Mouse (Mus musculus) cerebral cortex, adult 2 months (tissue): ENCODE results near the gene Plekhg5.

Source experiments
- WGBS: fragments of 180-500 bp; shearing (Covaris S2); methylation state at CpG from one replicate; pipeline ENCODE4 v1.1.7; 2018; 5-methylcytosine and 5-hydroxymethylcytosine counted together

Gene Plekhg5

DNA sequence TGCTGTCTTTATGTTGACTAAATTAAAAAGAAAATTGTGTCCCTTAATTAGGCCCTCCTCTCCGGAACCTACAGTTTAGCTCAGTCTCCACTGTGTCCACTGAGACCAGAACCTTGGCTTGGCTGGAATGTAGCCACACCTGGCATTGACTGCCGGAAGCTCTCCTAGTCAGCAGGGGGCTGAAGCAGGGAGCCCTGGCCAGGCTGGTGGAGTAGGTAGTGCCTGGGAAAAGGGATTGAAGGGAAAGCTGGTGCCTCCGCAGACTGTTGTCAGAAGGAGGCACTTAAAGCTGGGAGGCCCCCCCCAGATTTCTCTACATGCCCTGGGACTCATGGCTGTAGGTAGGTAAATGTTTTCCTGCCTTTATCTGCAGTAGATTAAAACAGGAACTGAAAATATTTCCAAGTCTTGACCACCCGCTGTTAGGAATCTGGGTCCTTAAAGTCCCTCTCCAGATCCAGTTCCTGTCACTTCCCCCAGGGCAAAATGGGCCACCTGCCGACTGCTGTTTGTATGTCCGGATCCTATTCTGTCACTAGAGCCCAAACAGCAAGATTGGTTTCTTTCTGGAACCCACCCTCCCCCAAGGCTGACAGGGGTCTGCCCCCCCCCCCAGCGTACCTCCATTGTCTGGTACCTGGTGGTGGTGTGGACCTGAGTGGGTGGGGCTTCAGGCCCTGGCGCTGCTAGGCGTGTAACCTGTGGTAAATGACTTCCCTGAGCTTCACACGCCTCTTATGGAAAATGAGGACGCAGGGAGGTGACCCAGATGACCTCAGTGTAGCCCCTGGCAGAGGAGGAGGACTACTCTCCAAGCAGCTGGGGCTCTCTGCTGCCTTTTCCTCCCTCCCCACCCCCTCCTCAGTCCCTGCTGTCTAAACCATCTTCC, 25.9 kb downstream of the Plekhg5 start:
- 46% methylated on average over 11 of the region's 11 CpGs for WGBS

DNA sequence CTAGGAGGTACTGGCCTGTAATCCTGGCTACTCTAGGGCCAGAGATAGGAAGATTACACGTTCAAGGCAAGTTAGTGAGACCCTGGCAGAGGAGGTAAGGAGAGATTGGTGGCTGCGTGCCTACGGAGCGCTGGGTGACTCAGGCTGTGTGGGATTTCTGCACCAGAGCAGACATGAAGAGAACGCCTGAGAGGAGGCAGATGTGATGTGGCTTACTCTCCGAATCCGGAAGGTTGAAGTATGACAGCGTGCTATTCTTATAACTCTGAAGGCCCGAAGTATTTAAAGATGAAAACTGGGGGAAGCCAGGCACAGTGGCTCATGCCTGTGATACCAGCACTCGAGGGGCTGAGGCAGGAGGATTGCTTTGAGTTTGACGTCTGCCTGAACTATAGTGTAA, 28.2 kb downstream of the Plekhg5 start:
- 33% methylated on average over 11 of the region's 11 CpGs for WGBS

DNA sequence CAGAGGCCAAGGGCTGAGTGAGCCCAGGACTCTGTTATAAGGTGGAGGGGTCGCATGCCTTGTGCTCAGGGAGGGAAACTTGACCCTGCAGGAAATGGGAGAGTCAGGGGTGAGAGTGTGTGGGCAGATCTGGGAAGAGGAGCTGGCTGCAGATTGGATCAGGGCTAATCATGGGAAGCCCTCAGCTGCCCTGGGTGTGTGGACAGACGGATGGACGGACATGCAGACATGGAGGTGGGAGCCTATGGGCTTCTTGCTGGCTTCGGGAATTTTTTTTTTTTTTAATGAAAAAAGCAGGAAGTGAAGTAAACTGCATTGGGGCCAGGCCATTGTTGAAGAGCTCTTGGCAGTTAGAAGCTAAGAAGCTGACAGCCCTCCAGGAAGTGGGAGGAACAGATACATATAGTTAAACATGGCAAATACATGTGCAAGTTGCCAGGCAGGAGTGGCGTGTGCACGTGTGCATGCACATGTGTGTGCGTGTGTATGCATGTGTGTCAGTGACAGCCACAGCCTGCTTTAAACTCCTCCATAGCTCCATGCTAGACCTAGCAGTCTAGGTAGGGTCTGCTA, 28.9 kb downstream of the Plekhg5 start:
- WGBS, result 42% methylated on average over 7 of the region's 7 CpGs

DNA sequence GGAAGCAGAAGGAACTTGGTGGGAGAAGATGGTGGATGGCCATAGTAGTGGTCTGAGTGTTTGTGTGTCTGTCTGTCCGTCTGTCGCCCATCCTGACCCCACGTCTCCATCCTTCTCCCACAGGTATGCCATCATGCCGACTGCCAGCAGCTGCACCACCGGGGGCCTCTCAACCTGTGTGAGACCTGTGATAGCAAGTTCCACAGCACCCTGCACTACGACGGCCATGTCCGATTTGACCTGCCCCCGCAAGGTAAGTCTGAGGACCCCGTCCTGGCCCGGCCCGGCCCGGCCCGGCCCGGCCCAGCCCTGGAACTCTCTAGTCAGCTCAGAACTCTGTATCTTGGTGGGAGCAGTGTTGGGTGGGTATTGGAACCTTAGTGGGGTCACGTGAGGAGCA, 29.6 kb downstream of the Plekhg5 start:
- 95% methylated on average over 16 of the region's 16 CpGs for WGBS

DNA sequence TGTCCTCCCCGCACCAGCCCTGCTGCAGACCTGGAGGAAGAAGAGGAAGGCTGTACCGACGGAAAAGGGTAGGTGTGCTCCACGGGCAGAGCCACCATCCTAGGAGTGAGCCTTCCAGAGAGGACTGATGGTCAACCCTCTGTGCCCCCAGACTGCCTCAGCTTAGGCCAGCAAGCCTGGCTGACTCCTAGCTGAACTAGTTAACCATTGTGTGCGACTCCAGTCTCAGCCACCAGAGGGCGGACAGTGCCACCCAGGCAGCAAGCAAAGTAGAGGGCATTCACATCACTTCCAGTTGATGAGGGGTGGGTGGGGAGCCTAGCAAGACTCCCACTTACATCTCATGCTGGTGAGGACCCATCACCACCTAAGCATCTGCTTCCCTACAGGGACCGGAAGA, 30.7 kb downstream of the Plekhg5 start:
- 43% methylated on average over 7 of the region's 7 CpGs for WGBS

DNA sequence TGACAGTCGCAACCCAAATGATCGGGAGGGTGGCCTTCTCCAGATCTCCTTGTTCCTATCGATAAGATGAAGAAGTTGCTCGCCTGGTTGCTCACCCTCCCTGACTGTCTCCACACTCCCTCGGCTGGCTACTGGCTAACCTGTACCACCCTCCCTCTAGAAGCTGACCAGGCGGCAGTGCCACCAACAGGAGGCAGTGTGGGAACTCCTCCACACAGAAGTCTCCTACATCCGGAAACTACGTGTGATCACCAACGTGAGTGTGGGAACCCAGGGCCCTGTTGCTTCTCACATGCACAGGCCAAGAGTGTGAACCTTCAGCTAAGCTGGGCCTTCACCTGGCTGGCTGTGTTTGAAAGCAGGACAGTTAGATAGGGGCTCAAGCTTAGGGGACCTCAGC, 34.4 kb downstream of the Plekhg5 start:
- 61% methylated on average over 9 of the region's 9 CpGs for whole genome bisulfite sequencing

DNA sequence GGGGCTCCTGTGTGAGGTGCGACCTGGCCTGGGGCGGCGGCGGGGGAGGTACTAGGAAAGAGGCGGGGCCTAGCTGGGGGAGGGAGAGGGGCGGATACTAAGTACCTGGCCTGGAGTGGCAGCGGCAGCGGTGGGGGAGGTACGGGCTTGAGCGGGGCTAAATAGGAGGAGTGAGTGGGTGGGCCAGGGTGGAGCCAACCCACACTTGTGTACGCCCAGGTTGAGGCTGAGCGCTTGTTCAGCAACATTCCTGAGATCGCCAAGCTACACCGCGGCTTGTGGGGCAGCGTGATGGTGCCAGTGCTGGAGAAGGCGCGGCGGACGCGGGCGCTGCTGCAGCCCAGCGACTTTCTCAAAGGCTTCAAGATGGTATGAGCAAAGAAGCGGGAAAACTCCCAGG, 35.2 kb downstream of the Plekhg5 start:
- WGBS, result 27% methylated on average over 24 of the region's 24 CpGs

DNA sequence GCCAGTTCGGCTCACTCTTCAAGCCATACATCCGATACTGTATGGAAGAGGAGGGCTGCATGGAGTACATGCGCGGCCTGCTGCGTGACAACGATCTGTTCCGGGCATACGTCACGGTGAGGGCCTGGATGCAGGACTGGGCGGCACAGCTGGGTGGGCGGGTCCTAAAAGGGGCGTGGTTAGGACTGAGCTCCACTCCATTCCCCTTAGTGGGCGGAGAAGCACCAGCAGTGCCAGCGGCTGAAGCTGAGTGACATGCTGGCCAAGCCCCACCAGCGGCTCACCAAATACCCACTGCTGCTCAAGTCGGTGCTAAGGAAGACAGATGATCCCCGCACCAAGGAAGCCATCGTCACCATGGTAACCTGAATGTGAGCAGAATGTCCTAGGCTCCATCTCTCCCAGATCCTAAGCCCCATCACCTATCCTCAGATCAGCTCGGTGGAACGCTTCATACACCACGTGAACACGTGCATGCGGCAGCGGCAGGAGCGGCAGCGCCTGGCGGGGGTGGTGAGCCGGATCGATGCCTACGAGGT, 35.7 kb downstream of the Plekhg5 start:
- WGBS, result 29% methylated on average over 30 of the region's 30 CpGs

DNA sequence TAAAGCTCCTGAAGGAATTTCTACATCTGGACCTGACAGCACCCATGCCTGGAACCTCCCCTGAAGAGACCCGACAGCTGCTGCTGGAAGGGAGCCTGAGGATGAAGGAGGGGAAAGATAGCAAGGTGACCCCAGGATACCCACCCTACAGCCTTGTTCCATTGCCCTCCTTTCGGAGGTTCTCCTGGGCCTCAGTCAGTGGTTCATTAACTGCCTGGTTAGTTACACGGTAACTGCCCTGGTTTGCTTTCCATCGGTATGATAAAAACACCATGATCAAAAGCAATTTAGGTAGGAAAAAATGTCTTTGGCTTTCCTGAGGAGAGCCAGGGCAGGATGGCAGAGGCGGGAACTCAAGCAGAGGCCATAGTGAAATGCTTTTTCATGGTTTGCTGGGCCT, 36.4 kb downstream of the Plekhg5 start:
- WGBS, result 85% methylated on average over 5 of the region's 5 CpGs

DNA sequence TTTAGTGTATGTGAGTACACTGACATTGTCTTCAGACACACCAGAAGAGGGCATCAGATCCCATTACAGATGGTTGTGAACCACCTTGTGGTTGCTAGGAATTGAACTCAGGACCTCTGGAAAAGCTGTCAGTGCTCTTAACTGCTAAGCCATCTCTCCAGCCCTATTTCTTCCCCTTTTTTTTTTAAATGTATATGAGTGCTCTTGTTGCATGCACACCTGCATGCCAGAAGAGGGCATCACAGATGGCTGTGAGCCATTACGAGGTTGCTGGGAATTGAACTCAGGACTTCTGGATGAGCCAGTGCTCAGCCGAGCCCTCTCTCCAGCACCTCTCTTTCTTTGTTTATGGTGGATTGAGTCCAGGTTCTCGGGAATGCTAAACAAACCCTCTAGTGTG, 37.2 kb downstream of the Plekhg5 start:
- WGBS, result 81% methylated on average over 3 of the region's 3 CpGs

DNA sequence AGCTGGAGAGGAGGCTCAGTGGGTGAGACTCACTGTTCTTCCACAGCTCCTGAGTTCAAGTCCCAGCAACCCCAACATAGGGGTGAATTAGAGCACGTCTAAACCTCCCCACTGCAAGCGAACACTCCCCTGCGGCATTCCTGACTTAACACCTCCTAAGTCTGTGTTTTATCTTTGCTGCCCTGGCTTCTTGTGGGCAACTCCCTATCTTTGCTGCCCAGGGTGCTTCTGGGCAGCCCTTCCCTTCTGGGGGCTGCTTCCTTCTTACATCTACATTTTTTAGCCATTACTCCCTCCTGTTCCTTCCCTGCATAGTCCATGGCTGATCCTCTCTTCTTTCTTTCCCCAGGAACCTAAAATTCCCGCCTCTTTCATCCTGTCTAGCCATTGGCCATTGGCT, 38.4 kb downstream of the Plekhg5 start:
- 90% methylated on average over 4 of the region's 4 CpGs for WGBS

DNA sequence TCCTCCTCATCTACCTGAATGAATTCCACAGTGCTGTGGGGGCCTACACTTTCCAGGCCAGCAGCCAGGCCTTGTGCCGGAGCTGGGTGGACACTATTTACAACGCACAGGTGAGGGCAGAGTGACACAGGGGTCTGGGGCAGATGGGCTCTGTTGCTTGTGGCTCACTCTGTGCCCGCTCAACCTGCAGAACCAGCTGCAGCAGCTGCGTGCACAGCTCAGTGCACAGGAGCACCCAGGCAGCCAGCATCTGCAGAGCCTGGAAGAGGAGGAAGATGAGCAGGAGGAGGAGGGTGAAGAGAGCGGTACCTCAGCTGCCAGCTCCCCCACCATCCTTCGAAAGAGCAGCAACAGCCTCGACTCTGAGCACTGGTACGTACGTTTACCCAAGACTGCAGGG, 40.0 kb downstream of the Plekhg5 start:
- WGBS, result 81% methylated on average over 9 of the region's 9 CpGs

DNA sequence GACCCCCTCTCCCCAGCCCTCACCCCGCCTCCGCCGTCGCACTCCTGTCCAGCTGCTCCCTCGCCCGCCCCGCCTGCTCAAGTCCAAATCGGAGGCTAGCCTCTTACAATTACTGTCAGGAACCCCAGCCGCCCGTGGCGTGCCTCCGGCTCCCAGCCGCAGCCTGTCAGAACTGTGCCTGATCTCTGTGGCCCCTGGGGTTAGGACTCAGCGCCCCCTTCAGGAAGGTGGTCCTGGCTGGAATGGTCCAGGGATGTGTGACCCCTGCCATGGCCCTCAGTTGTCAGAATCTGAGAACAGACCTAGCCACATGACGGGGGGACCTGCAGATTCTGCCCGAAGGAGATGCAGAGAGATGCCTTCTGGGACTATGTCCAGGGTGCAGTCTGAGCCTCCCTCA, 41.8 kb downstream of the Plekhg5 start:
- WGBS, result 77% methylated on average over 16 of the region's 16 CpGs

DNA sequence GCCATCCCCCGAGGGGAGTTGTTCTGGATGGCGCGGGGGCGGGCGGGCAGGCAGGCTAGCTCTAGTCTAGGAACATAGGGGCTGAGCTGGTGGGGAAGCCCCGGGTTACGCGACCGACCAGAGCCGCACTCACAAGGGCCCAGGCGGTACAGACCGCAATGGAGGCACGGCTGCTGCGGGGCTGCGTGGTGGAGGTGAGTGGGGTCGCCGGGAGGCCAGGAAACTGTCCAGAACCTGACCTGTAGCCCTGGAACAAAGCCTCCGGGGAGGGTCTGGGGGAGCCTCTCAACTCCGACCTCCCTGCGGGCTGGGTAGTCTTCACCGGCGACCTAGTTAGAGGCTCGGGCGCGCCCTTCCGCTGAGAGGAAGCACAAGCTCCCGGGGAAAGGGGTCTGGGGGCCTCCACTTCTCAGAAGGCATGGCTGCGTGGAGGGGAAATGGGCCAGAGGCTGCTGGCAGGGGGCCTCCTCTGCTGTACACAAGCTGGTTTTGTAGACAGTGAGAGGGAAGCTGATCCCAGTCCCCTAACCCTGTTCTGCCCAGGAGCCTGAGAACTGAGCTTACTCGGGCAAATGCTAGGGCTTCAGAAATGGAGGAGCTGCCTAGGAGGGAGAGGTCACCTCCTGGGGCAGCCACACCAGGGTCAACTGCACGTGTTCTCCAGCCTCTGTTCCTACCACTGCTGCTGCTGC, 43.8 kb downstream of the Plekhg5 start, which contains the start of gene Tnfrsf25:
Gene Tnfrsf25 (plus strand): TSS at position 14 of the 692 bp plus-strand sequence.
- WGBS, result 13% methylated on average over 30 of the region's 30 CpGs

DNA sequence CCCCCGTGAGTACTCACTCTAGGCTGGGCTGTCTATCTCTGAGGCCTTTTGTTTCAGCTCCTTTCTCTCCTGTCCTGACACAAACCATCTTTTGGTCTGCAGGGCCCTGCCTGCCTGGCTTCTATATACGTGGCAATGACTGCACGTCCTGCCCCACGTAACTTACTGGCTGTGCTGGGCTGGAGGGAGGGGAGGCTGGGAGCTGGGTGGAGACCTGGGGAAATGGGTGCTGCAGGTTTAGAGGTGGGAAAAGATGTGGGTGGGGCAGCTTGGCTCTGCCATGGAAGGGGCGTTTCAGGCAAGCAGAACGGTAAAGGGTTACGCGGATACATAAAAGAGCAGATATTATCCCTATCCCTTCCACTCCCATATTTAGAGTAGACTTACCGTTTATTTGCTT, 45.2 kb downstream of the Plekhg5 start:
- 71% methylated on average over 9 of the region's 9 CpGs for WGBS

DNA sequence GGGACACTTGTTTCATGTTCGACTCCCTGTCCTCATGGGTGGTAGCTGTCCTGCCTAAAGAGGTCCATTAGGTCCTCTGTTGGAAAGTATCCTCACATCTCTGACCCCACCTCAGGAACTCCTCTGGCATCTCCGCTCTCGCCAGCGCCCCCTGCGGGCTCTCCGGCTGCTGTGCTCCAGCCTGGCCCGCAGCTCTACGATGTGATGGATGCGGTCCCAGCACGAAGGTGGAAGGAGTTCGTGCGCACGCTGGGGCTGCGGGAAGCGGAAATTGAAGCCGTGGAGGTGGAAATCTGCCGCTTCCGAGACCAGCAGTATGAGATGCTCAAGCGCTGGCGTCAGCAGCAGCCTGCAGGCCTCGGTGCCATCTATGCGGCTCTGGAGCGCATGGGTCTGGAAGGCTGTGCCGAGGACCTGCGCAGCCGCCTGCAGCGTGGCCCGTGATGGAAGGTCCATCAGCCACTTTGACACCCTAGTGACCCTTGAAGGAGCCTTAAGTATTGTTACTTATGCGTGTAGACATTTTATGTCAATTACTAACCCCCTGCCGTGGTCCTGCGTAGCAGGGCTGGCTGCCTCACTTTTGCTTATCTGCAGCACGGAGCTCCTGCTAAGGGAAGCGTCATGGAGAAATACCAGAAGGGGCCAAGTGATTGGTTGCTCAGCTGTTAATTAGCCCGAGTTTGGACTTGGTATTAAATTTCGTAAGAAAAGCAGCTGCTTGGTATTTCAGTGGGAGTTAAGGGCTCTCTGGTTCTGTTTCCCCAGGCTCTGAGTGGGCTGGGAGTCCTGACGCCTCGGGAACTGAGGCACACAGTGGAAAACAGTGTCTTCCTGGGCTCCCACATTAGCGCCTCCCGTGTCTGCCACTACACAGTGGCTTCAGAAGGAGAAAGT, 47.3 kb downstream of the Plekhg5 start:
- 27% methylated on average over 39 of the region's 39 CpGs for WGBS

DNA sequence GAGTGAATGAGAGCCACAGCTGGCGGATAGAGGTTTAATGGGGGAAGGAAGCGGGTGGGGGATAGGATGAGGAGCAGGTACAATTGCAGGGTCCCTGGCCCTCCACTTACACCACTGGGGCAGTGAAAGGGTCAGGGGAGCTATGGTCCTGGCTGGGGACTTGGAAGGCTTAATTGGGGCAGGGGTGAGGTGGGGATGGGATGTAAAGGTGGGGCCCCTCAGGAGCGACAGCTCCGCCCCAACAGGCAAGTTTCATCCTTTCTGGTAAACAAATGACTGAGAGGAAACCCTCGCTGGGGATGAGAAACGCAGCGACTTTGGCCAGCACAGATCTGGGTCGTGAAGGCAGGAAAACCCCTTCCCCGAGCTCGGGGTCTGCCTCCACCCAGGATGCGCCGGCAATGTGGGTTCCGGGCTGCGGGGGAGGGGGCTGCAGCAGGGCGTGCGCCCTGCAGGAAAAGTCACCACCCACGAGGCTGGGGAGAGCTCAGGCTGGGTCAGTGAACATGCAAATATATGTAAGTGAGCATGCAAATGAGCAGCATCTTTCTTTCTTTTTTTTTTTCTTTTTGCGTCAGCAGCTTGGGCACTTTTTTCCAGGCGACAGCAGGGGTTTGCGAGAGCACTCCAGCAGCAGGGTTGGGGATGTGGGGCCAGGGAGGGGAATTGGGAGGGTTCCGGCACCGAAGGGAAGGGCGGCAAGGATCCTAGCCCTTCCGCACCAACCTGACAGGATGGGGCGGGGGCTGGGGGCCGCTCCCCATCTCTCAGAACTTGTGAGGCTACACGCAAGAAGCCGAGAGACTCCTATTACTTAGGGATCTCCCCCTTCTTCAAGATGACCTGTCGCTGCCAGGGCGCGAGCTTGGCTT, 48.2 kb downstream of the Plekhg5 start:
- WGBS, result 5% methylated on average over 31 of the region's 31 CpGs

DNA sequence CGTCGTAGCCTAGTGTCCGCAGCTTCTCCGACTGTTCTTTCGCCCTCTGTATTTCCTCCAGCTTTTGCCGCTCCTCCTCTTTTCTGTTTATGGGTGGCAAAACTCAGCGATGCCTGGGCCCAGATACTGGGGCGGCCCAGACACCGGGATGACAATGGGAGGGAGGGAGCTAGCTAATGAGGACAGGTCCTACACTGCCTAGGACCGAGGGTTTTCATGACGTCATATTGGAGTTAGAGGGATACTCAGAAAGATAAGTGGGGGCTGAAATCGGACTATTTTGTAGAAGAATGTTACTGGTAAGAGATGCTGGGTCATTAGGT, 48.8 kb downstream of the Plekhg5 start:
- WGBS, result 6% methylated on average over 12 of the region's 12 CpGs

DNA sequence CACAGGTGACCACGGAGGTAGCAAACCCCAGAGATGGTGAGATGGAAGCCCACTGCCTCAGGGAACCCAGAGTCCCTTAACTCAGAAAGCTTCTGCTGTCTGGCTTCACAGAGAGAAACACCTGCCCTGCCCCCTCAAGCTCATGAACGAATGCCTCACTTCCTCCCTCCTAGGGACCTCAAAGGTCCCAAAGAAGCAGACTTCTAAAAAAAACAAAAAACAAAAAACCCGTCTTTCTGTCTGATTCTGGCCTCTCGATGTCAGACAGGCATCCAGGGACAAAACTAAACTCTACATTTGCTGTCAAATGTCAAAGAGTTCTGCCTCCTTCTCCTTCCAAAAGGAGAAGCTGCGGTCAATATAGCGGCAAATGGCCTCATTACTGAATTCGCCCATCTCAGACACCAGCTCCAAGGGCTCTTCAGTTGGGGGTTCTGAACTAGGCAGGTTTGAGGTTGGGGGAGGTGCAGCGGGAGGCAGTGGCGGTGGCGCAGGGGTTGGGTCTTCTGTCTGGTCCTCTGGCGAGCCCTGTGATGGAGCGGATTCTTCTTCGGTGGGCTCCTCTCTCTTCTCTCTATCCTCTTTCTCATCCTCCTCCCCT, 52.2 kb downstream of the Plekhg5 start:
- 23% methylated on average over 13 of the region's 13 CpGs for WGBS
